Mouse (Mus musculus): ENCODE measurements around the gene Phf14.
"Not testable (repeated sequence)": the region's sequence is repeated elsewhere in the genome, so short reads cannot be mapped to it uniquely, and the experiment has no call there.

The Phf14 gene

DNA sequence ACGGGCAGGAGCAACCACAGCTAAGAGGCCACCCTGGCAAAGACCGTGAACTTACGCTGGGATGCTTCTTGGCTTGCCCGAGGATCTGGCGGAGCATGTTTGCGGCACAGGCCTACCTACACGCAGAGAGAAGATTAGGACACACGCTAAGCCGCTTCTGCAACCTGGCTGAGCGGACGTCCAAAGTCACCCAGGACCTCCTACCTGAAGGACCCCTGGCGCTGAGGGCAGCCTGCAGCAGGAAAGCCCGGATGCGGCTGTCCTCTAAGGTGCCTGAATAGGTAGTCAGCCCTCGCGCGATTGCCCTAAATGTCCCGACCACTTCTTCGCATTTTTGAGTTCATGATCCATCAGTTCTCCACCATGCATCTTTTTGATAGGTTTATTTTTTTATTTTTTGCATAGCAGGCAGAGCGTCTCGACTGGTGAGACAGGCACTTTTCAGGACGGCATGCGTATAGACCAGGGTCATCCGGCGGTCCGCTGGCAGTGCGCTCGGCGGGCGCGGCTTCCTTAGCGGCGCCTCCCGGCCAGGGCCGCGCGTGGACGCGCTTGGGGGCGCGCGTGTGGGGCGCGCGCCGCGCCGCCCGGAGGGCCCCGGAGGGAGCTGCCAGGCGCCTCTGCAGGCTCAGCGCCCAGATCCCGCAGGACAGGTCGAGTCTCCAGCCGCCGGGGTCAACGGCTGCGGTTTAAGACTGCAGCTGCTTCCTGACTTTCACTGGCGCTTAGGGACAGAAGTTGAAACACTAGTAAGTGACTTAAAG is at the start of gene Phf14, which contains the start of gene Ndufa4:
Phf14 (plus strand) TSS at position 541 of the 764 bp plus-strand sequence.
Ndufa4 (minus strand) TSS at position 229 of the 764 bp plus-strand sequence.
- peak; percentile 91 for DNase-seq (ENCODE audit: low read depth, low spot score)

DNA sequence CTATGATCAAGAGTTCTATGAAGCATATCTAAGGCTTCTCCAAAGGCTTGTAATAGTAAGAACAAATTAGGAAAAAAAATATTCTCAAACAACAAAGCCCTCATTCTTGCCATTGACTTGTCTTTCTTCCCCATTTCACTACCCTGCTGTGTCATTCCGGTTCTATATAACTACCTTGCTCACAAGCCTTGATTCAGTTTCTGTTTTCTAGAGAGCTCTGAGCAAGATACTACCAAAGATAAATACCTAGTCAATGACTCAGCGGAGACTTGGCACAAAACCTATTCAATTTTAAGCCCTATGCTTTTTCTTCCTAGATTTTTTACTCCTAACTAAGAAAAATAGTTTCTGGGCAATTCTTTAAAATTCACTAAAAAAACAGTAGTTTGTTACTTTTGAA is 32.2 kb upstream of the Phf14 start:
- DNase-seq (ENCODE audit: low read depth, low spot score), result not testable (repeated sequence)

DNA sequence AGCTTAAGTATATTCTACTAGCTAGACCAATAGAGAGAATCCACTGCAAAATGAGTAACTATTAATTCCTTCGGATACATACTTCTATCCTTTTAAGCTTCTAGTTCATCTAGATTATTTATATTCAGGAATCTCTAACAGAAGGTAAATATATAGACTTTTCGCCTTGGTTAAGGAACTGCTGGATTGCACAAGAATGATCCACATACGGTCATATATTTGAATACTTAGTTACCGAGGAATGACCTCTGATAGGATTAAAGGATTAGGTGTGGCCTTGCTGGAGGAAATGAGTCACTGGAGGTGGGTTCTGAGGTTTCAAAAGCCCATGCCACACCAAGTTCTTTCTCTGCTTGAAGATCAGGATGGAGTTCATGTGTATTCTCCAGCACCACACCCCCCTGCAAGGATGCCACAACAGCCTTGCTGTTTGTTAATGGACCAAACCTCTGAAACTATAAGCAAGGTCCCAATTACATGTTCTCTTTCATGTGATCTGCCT is 6.7 kb upstream of the Phf14 start:
- no peak for DNase-seq (ENCODE audit: low read depth, low spot score)

DNA sequence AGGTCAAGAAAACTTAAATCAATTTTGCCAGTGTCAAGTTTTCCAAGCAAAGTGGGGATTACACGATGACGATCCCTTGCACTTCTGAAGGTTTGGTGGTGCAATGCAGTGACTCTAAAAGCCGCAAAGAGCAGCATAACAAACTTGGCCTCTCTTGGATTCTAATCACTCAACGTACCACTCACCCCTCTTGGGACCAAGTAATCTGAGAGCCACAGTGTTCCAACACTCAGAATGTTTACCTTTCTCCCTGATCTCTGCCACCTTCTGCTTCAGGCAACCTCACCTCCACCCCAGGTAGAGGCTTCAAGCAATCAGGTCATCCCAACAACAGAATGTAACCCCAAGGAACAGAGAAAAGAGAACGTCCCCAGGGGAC is 730 bp upstream of the Phf14 start:
- DNase-seq (ENCODE audit: low read depth, low spot score), result no peak

DNA sequence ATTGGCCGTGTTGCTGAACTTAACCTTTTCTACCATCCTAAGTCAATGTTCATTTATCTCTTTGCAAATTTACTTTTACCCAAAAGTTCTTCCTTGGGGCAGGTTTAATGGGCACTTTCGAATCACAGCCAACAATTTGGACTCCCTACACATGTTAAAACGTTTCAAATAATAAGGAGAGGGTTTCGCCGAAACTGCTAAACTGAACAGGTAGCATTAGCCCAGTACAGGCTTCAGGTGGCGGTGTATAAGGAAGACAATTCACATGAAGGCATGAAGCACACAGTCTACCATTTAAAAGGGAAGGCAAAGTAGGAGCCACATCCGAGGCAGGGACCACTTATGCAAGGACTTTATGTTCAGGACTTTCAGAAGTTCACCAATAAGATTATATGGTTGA is 561 bp downstream of the Phf14 start:
- DNase-seq (ENCODE audit: low read depth, low spot score), result peak; percentile 30

DNA sequence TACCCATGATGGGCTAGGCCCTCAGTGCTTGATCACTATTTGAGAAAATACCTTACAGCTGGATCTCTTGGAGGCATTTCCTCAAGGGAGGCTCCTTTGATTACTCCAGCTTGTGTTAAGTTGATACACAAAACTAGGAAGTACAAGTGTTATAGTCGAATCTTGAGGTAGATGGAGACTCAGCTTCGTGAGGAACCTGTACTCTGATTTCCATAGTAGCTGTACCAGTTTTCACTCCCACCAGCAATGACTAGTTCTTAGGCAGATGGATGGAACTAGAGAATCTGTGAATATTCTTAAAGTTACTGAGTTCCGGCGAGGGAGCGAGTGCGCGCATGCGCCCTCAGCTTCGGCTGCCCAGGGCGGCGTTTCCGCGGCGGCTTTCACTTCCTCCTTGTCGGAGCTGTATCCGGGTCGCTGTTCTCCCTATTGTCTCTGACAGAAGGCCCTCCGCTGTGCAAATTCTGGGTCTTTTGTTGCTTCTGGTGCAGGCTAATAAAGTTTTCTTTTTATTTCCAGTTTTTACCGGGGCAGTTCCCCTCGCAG is 18.0 kb downstream of the Phf14 start:
- peak; percentile 92 for DNase-seq (ENCODE audit: low read depth, low spot score)

DNA sequence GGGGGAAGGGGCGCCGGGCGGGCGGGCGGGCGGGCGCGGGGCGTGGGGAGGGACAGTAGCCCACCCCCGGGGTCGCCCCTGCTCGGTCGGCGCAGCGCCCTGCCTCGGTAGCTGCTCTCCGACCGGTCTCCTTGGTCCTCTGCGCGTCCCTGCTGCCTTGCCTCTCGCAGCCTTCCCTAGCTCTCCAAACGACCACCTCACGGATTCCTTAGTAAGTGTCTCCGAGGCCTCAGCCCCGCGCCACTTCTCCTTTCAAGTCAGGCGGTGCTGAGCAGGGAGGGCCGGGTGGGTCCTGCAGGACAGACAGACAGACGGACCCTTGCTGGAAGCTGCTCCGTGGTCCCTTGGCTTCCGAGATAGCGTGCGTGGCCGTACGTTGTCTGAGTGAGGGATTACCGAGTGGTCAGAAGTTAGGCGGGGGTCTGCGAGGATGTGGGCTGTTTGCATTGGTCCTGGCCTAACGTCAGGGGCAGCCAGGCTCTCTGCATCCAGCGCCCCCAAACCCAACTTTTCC is 18.5 kb downstream of the Phf14 start:
- DNase-seq (ENCODE audit: low read depth, low spot score), result peak; percentile 35

DNA sequence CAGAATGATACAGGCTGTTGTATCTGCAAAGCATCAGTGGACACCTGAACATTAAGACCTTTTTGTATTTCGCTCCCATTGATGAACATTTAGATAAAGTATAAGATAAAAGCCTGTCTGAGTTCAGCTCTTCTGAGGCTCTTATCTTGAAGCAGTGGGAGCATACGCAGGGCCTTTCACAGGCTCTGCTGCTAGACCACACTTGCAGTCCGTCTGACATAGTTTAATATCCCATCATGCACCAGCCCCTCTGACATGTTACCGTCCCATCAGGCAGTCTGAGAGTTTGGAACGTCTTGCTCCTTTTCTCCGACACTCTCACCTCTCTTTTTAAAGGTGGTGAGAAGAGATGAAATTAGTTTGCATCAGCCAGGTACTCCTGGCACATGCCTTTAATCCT is 19.9 kb downstream of the Phf14 start:
- DNase-seq (ENCODE audit: low read depth, low spot score), result no peak

DNA sequence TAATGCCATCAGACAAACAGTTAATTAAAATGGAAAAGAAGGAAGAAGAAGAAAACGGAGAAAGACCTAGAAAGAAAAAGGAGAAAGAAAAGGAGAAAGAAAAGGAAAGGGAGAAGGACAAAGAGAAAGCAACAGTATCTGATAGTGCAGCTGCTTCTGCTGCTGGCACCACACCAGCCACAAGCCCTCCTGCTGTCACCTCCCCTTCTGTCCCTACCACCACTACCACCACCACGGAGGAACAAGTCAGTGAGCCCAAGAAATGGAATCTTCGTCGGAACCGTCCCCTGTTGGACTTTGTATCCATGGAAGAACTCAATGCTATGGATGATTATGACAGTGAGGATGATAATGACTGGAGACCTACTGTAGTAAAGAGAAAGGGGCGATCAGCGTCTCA is 25.8 kb downstream of the Phf14 start:
- DNase-seq (ENCODE audit: low read depth, low spot score), result no peak

DNA sequence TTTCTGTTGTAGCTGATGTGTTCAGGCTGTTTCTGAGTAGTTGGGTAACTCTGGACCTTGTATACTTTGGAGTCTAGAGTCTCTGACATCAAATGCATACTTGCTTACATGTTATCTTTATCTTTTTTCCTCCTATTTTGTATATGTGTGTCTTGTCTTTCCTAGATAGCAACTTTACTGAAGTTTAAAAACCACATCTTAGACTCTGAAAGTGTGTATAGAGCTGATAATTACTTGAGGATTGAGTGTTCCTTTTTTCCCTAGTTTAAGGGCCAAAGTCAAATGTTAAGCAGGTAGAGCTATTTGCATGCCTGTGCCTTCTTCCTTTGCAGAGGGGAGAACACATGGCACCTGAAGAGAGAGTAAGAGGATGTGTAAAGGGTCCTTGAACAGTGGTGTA is 33.3 kb downstream of the Phf14 start:
- no peak for DNase-seq (ENCODE audit: low read depth, low spot score)

DNA sequence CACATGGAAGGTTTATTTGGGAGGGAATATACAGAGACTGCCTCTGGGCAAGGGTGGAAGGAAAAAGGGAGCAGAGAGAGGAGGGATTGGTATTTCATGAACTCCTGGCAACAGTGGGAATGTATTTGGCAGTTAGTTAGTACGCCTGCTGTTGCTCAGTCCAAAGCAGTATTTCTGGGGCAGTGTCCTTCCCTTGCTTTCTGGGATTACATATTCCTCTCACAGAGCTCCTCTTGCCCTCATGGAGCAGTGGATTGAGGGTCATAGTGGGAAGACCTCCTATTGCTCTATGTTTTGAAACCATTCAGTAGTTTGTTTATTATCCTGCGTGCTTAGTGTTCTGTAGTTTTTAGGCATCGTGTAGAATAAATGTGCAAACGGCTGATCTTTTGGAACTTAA is 34.5 kb downstream of the Phf14 start:
- DNase-seq (ENCODE audit: low read depth, low spot score), result no peak

DNA sequence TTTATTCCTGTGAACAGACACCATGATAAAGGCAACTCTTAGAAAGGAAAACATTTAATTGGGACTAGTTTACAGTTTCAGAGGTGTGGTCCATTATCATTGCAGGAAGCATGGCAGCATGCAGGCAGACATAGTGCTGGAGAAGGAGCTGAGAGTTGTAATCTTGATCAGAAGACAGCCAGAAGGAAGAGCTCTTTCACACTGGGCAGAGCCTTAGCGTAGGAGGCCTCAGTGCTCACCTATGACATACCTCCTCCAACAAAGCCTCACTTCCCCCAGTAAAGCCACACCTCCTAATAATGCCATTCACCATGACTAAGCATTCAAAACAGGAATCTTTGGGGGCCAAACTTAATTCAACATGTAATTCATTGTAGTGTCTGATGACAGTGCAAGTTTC is 40.5 kb downstream of the Phf14 start:
- no peak for DNase-seq (ENCODE audit: low read depth, low spot score)

DNA sequence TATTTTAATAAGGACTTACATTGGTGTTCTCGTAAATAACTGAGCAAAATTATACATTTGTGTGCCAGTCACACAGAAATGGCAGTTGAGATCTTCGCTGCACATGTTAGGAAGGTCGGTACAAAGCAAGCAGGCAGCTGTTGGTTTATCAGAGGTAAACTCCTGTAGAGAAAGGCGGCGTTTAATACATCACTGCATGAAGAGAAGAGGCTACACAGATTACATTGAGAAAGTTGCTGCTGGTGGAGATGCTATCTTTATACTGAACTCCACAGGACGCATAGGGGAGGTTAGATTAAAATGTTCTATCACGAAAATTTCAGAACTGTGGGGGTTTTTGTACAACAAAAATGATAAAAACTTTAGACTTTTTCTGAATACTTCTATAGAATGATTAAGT is 52.6 kb downstream of the Phf14 start:
- no peak for DNase-seq (ENCODE audit: low read depth, low spot score)

DNA sequence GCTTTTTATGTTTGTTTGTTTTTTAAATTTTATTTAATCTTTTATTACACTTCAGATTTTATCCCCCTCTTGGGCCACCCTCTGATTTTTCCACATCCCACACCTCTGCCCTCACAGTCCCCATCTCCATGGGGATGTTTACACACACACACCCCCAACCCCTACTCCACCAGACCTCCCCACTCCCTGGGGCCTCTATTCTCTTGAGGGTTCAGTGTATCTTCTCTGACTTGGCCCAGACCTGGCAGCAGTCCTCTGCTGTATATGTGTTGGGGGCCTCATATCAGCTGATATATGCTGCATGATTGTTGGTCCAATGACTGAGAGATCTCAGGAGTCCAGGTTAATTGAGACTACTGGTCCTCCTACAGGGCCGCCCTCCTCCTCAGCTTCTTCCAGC is 86.2 kb downstream of the Phf14 start:
- DNase-seq (ENCODE audit: low read depth, low spot score), result no peak

DNA sequence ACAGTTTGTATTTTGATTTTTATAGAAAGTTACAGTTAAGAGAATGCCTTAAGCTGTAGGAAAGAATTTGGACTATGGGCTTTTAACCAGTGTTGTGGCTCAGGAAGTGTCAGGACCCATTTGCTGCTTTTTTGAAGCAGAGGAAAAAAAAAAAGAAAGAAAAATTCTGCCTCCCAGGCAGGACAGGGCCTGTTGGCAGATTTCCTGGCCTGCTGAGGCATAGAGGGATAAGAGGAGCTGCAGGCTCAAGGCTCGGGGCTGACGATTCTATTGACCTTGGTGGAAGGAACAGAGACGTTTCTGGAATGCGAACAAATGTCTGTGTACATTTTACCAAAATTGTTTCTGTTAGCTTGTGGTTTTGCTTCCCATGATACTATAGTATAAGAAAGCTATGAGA is 91.0 kb downstream of the Phf14 start:
- DNase-seq (ENCODE audit: low read depth, low spot score), result no peak

DNA sequence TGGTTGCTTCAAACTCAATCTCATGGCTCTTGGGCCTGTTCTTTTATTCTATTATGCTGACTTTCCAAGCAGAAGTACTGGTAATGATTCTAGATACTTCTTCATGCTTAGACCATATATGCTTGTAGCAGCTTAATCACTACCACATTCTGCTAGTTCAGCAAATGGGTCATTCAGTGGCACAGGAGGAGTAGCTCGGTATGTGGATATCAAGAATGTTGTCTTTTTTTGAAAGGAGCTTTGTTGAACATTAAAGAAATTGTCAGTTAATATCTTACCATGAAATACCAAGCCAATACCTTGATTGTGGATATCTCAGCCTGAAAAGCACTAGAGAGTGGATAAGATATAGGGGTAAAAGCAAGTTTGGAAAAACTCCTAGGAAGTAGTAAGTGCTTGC is 91.9 kb downstream of the Phf14 start:
- DNase-seq (ENCODE audit: low read depth, low spot score), result no peak

DNA sequence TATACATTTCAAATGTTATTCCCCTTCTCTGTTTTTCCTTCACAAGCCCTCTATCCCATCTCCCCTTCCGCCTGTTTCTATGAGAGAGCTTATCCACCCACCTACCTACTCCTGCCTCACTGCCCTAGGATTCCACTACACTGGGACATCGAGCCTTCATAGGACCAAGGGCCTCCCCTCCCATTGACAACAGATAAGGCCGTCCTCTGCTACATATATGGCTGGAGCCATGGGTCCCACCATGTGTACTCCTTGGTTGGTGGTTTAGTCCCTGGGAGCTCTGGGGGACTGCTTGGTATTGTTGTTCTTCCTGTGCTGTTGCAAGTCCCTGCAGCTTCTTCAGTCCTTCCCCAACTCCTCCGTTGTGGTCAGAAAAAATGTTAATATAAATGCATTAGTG is 97.8 kb downstream of the Phf14 start:
- DNase-seq (ENCODE audit: low read depth, low spot score), result no peak

DNA sequence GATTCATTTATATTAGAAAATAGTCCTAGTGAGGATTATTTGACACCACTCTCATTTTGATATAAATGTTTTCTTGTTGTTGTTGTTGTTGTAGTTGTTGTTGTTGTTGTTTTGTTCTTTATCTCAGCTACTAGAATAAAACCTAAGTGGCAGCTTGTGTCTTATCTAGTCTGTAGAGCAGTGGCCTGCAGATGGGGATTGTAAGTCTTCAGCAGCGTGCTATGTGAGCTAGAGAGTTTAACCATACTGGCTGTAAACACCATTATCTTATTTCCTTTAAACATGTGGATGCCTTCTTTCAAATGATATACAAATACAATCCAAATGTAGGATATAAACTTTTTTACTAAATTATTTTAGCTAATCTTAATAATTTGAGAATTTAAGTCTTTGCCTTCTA is 98.4 kb downstream of the Phf14 start:
- no peak for DNase-seq (ENCODE audit: low read depth, low spot score)

DNA sequence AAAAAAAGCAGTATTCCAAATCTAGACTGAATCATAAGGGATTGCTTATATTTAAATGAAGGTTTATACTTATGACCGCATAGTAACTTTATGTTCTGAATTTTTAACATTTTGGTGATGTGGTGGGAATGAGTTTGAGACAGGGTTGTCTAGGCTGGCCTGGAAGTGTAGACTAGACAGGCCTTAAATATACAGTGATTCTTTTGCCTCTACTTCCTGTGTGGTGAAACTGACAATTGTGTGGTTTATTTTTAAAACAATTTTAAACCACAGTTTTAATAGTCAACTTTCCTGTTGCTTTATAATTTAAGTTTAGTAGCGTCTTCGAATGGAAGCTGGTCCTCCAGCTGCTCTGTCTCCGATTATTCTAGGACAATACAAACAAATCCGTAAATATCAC is 104.5 kb downstream of the Phf14 start:
- DNase-seq (ENCODE audit: low read depth, low spot score), result no peak

DNA sequence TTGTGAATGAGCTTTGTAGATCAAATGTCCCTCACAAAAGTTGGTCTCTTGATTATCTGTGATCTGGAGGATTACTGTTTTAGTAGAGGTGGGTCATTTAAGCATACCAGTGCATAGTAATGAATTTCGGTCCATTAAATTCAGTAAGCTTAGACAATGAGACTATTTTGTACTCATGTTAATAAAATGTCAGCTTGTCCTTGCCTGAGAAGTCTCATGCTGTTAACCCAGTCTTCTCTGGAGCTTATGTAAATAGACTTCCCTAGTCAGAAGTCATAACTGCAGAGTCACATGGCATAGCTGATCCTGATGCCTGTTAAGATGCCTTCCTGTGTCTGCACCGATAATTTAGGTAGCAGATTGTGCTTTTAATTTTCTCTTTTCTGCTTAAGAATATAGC is 106.4 kb downstream of the Phf14 start:
- no peak for DNase-seq (ENCODE audit: low read depth, low spot score)

DNA sequence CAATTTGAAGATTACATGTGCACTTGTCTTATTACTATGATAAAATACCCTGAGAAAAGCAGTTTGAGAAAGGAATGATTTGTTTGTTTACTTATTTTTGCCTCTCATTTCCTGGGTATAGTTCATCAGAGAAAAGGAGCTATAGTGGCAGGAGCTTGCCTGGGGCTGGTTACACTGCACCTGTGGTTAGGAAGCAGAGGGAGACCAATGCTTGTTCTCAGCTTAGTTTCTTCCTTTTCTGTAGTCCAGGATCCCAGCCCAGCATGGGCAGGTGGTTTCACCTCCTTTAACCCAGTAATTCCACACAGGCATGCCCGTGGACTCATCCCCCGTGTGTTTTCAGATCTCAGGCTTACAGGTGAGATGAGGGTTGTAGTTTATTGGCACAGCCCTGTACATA is 107.1 kb downstream of the Phf14 start:
- no peak for DNase-seq (ENCODE audit: low read depth, low spot score)

DNA sequence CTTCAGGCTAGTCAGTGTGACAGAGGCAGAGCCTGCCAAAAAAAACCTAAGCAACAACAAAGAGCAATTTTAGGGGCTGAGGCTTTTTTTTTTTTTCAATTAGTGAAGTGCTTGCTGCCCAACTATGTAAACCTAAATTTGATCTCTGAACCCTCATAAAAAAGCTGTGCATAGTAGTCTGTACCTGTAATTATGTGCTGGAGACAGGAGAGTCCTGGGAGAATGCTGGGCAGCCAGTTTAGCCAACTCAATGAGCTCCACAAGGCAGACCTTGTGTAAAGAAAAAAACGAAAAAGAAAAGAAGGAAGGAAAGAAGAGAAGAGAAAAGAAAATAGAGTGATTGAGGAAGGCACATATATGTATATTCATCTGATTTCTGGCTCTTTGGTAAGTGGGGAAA is 112.1 kb downstream of the Phf14 start:
- DNase-seq (ENCODE audit: low read depth, low spot score), result no peak

DNA sequence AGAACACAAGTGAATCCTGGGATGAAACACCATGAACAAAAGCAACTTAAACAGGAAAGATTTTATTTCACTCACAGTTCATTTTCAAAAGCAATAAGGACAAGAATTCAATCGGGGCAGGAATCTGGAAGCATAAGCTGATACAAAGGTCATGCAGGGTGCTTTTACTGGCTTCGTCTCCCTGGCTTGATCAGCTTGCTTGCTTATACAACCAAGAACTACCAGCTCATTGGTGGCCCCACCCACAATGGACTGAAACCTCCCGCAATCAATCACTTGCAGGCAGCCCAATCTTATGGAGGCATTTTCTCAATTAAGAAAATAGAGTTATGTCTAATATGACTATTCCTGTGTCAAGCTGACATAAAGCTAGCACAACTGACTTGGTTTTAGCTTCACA is 112.5 kb downstream of the Phf14 start:
- no peak for DNase-seq (ENCODE audit: low read depth, low spot score)

Data from CD4-positive helper T cell, adult 2 months (primary cell).